Mouse (Mus musculus): ENCODE results near the gene Scin. TPM values are rescaled to one million over a fixed set of nuclear protein-coding genes. Genes with fewer than 3 reads are reported as not detected.

Scin gene
- polyA plus RNA-seq, 1 experiment from 2014 or later = 0.36 TPM

- WGBS = 88% methylated on average over 8 of the region's 8 CpGs
These were observed 5.6 kb upstream of the Scin start for GRCm38 (mm10) chr12:40139484-40140245.

GRCm38 (mm10) chr12:40134529-40134928 is 501 bp upstream of the Scin start:
- peak overlapping the region; percentile 84 for H3K4me2 ChIP-seq
- peak overlapping the region; percentile 45 for H3K4me3 ChIP-seq (replicated peaks)
- H3K9me3 ChIP-seq = no peaks in the 10 kb centered on the region
- 48% methylated on average over 11 of the region's 11 CpGs for WGBS
- H3K27me3 ChIP-seq = peaks cover 32% of the 10 kb centered on the region
- H3K9ac ChIP-seq = no peak overlapping the region
- peaks cover 13% of the 10 kb centered on the region for H3K4me1 ChIP-seq
- no peak for ATAC-seq (ENCODE audit: low FRiP score)
- no peaks in the 10 kb centered on the region for H3K36me3 ChIP-seq (replicated peaks)
- H3K27ac ChIP-seq = no peak overlapping the region

More at GRCm38 (mm10) chr12:40139484-40140245, 5.6 kb upstream of the Scin start:
- Histone ChIP-seq H3K9ac (no peak overlapping the region), H3K9me3 (no peaks in the 10 kb centered on the region), H3K4me2 (no peak overlapping the region), H3K4me3 (replicated peaks) (no peak overlapping the region), H3K27ac (no peak overlapping the region), H3K36me3 (replicated peaks) (no peaks in the 10 kb centered on the region), H3K27me3 (peaks cover under 1% of the 10 kb centered on the region; the same call in 1 of the 2 replicates), H3K4me1 (no peaks in the 10 kb centered on the region)
- no peak for ATAC-seq (ENCODE audit: low FRiP score)

GRCm38 (mm10) chr12:40133194-40133572 is 845 bp downstream of the Scin start:
- no peaks in the 10 kb centered on the region for H3K9me3 ChIP-seq
- H3K27ac ChIP-seq = no peak overlapping the region
- peak overlapping the region; percentile 41; the same call in 1 of the 2 replicates for H3K9ac ChIP-seq
- peaks cover 32% of the 10 kb centered on the region for H3K27me3 ChIP-seq
- WGBS = 17% methylated on average over 10 of the region's 10 CpGs
- H3K4me3 ChIP-seq (replicated peaks) = peak overlapping the region; percentile 45
- peak overlapping the region; percentile 84 for H3K4me2 ChIP-seq
- H3K36me3 ChIP-seq (replicated peaks) = no peaks in the 10 kb centered on the region
- ATAC-seq (ENCODE audit: low FRiP score) = no peak
- peaks cover 13% of the 10 kb centered on the region for H3K4me1 ChIP-seq

- H3K4me3 ChIP-seq (replicated peaks) = no peak overlapping the region
- ATAC-seq (ENCODE audit: low FRiP score) = no peak
- no peak overlapping the region for H3K9ac ChIP-seq
- no peaks in the 10 kb centered on the region for H3K27me3 ChIP-seq
- H3K36me3 ChIP-seq (replicated peaks) = no peaks in the 10 kb centered on the region
- H3K4me2 ChIP-seq = no peak overlapping the region
- H3K27ac ChIP-seq = no peak overlapping the region
- WGBS = 80% methylated on average over 2 of the region's 2 CpGs
- no peaks in the 10 kb centered on the region for H3K4me1 ChIP-seq
- H3K9me3 ChIP-seq = no peaks in the 10 kb centered on the region
These were observed 15.2 kb downstream of the Scin start for GRCm38 (mm10) chr12:40118872-40119271.

GRCm38 (mm10) chr12:40117045-40117444 is 17.0 kb downstream of the Scin start:
- no peak for ATAC-seq (ENCODE audit: low FRiP score)
- H3K4me3 ChIP-seq (replicated peaks) = no peak overlapping the region
- no peaks in the 10 kb centered on the region for H3K27me3 ChIP-seq
- H3K9ac ChIP-seq = no peak overlapping the region
- no peaks in the 10 kb centered on the region for H3K4me1 ChIP-seq
- H3K4me2 ChIP-seq = no peak overlapping the region
- H3K9me3 ChIP-seq = no peaks in the 10 kb centered on the region
- WGBS = 90% methylated on average over 6 of the region's 6 CpGs
- H3K27ac ChIP-seq = no peak overlapping the region
- no peaks in the 10 kb centered on the region for H3K36me3 ChIP-seq (replicated peaks)

- ATAC-seq (ENCODE audit: low FRiP score) = no peak
- Histone ChIP-seq H3K9me3 (no peaks in the 10 kb centered on the region), H3K36me3 (replicated peaks) (no peaks in the 10 kb centered on the region), H3K9ac (no peak overlapping the region), H3K4me3 (replicated peaks) (no peak overlapping the region), H3K4me1 (no peaks in the 10 kb centered on the region), H3K27ac (no peak overlapping the region), H3K27me3 (no peaks in the 10 kb centered on the region), H3K4me2 (no peak overlapping the region)
- 85% methylated on average over 5 of the region's 5 CpGs for WGBS
These were observed 17.8 kb downstream of the Scin start for GRCm38 (mm10) chr12:40116214-40116613.

- no peak overlapping the region for H3K4me3 ChIP-seq (replicated peaks)
- 92% methylated on average over 4 of the region's 4 CpGs for WGBS
- no peaks in the 10 kb centered on the region for H3K27me3 ChIP-seq
- ATAC-seq (ENCODE audit: low FRiP score) = no peak
- no peak overlapping the region for H3K27ac ChIP-seq
- no peak overlapping the region for H3K4me2 ChIP-seq
- no peak overlapping the region for H3K9ac ChIP-seq
- no peaks in the 10 kb centered on the region for H3K9me3 ChIP-seq
- no peaks in the 10 kb centered on the region for H3K4me1 ChIP-seq
- H3K36me3 ChIP-seq (replicated peaks) = no peaks in the 10 kb centered on the region
These were observed 19.1 kb downstream of the Scin start for GRCm38 (mm10) chr12:40114883-40115282.

- Histone ChIP-seq H3K36me3 (replicated peaks) (no peaks in the 10 kb centered on the region), H3K27me3 (no peaks in the 10 kb centered on the region), H3K9ac (no peak overlapping the region), H3K27ac (no peak overlapping the region), H3K9me3 (no peaks in the 10 kb centered on the region), H3K4me2 (no peak overlapping the region), H3K4me3 (replicated peaks) (no peak overlapping the region), H3K4me1 (no peaks in the 10 kb centered on the region)
- no peak for ATAC-seq (ENCODE audit: low FRiP score)
- 89% methylated on average over 3 of the region's 3 CpGs for WGBS
These were observed 20.0 kb downstream of the Scin start for GRCm38 (mm10) chr12:40114020-40114419.

- no peak for ATAC-seq (ENCODE audit: low FRiP score)
- no peaks in the 10 kb centered on the region for H3K9me3 ChIP-seq
- no peak overlapping the region for H3K4me2 ChIP-seq
- WGBS = 82% methylated on average over 2 of the region's 2 CpGs
- no peak overlapping the region for H3K9ac ChIP-seq
- no peaks in the 10 kb centered on the region for H3K36me3 ChIP-seq (replicated peaks)
- H3K4me3 ChIP-seq (replicated peaks) = no peak overlapping the region
- no peak overlapping the region for H3K27ac ChIP-seq
- H3K4me1 ChIP-seq = no peaks in the 10 kb centered on the region
- no peaks in the 10 kb centered on the region for H3K27me3 ChIP-seq
These were observed 20.4 kb downstream of the Scin start for GRCm38 (mm10) chr12:40113605-40114004.

DNA sequence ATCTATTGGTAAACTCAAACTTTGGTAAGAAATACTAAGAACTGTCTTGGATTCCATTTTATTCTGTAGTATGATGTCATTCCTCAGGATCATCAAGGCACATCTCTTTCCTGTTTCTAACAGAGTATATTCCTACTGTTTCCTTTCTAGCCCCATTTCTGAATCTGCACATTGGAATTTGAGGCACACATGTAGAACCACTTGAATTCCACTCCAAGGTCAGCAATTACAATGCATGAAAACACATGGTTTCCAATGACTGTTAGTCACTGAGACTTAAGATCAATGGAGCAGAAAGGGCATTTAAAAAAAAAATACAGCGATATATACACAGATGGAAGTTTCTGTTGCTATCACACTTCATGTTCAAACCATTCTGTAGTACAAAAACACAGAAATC is 24.8 kb downstream of the Scin start:
- H3K27me3 ChIP-seq = no peaks in the 10 kb centered on the region
- no peak for ATAC-seq (ENCODE audit: low FRiP score)
- no peaks in the 10 kb centered on the region for H3K9me3 ChIP-seq
- no peak overlapping the region for H3K27ac ChIP-seq
- no peaks in the 10 kb centered on the region for H3K36me3 ChIP-seq (replicated peaks)
- WGBS = 82% methylated on average over 1 of the region's 1 CpGs
- H3K4me3 ChIP-seq (replicated peaks) = no peak overlapping the region
- no peak overlapping the region for H3K4me2 ChIP-seq
- no peaks in the 10 kb centered on the region for H3K4me1 ChIP-seq
- H3K9ac ChIP-seq = no peak overlapping the region

DNA sequence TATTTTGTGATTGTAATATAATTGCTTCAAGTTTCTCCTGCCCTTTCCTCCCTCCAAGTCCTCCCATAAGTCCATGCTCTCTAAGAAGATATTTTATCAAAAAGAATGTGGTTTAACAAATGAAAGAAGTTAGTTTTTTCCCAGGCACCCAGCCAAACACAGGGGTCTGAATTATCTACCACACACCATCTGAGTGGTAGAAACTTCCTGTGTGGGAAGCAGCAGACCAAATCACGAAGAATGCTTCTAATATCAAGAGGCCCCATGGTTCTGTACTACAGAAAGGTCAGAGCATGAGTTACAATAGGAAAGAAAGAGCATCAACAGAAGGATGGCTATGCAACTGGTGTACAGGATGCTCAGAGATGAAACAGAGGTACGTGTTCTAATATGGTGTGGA is 25.9 kb downstream of the Scin start:
- Histone ChIP-seq H3K4me2 (no peak overlapping the region), H3K27me3 (no peaks in the 10 kb centered on the region), H3K27ac (no peak overlapping the region), H3K9me3 (no peaks in the 10 kb centered on the region), H3K9ac (no peak overlapping the region), H3K4me3 (replicated peaks) (no peak overlapping the region), H3K36me3 (replicated peaks) (no peaks in the 10 kb centered on the region), H3K4me1 (no peaks in the 10 kb centered on the region)
- ATAC-seq (ENCODE audit: low FRiP score) = no peak
- WGBS = 77% methylated on average over 2 of the region's 2 CpGs

GRCm38 (mm10) chr12:40106874-40107273 is 27.2 kb downstream of the Scin start:
- H3K27me3 ChIP-seq = no peaks in the 10 kb centered on the region
- 75% methylated on average over 5 of the region's 5 CpGs for WGBS
- no peaks in the 10 kb centered on the region for H3K4me1 ChIP-seq
- H3K9me3 ChIP-seq = no peaks in the 10 kb centered on the region
- H3K36me3 ChIP-seq (replicated peaks) = no peaks in the 10 kb centered on the region
- H3K4me3 ChIP-seq (replicated peaks) = no peak overlapping the region
- H3K4me2 ChIP-seq = no peak overlapping the region
- ATAC-seq (ENCODE audit: low FRiP score) = no peak
- H3K27ac ChIP-seq = no peak overlapping the region
- no peak overlapping the region for H3K9ac ChIP-seq

DNA sequence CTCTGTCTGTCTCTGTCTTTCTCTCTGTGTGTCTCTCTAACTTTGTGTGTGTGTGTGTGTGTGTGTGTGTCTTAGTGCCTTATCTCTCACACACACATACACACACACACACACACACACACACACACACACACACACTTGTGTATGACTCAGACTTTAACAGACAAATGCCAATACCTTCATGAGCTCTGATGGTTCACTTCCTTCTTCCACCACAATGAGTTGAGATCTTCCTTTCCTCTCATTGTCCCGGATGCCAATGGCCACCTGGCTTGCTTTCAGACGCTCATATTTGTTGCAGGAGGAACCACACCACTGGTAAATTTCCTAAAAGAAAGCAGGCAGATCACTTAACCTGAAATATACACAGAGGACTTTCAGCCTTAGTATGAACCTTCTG is 29.3 kb downstream of the Scin start:
- H3K9ac ChIP-seq = no peak overlapping the region

More for the DNA sequence above, 29.3 kb downstream of the Scin start:
- Histone ChIP-seq H3K4me3 (replicated peaks) (no peak overlapping the region), H3K27ac (no peak overlapping the region), H3K27me3 (no peaks in the 10 kb centered on the region), H3K9me3 (no peaks in the 10 kb centered on the region), H3K36me3 (replicated peaks) (no peaks in the 10 kb centered on the region), H3K4me1 (no peaks in the 10 kb centered on the region), H3K4me2 (no peak overlapping the region)
- no peak for ATAC-seq (ENCODE audit: low FRiP score)
- 77% methylated on average over 2 of the region's 2 CpGs for WGBS
